Mouse (Mus musculus) intestine, postnatal 0 days (tissue): Measurements from ENCODE around the gene Zdhhc7. TPM values are rescaled to one million over a fixed set of nuclear protein-coding genes. Genes with fewer than 3 reads are reported as not detected.
A peak's percentile ranks its signal among the peaks of the same experiment; 100 is the strongest.

Experiments
- ATAC-seq: fragments of 200-750 bp; cut with Nextera tagmentation; 2 replicates; pipeline ENCODE4 v1.8.0; 2017; ENCODE audit warnings: mild to moderate bottlenecking, moderate TSS enrichment, moderate library complexity
- H3K27ac ChIP-seq: fragments of 300-500 bp; sonication (generic); 2 replicates; pipeline ENCODE4 v1.5.1; 2014; ENCODE audit warnings: mild to moderate bottlenecking, low read depth, low read length, moderate library complexity
- H3K27me3 ChIP-seq: fragments of 300-500 bp; sonication (generic); replicated peaks from 2 replicates; pipeline ENCODE4 v1.6.1; 2014; ENCODE audit warnings: low read length, mixed read lengths; ENCODE audit not compliant: control insufficient read depth, insufficient read depth
- H3K36me3 ChIP-seq: fragments of 300-500 bp; sonication (generic); 2 replicates; pipeline ENCODE4 v1.6.1; 2014; ENCODE audit warnings: mild to moderate bottlenecking, moderate library complexity; ENCODE audit not compliant: control insufficient read depth, insufficient read depth
- H3K4me1 ChIP-seq: fragments of 300-500 bp; sonication (generic); replicated peaks from 2 replicates; pipeline ENCODE4 v1.6.1; 2014; ENCODE audit warnings: antibody characterized with exemption, low read length, mixed read lengths; ENCODE audit not compliant: control insufficient read depth, insufficient read depth
- H3K4me2 ChIP-seq: fragments of 300-500 bp; sonication (generic); replicated peaks from 2 replicates; pipeline ENCODE4 v1.6.1; 2014; ENCODE audit warnings: low read depth, mild to moderate bottlenecking, moderate library complexity
- H3K4me3 ChIP-seq: fragments of 300-500 bp; sonication (generic); 2 replicates; pipeline ENCODE4 v1.5.1; 2014; ENCODE audit warnings: low read depth, low read length
- H3K9ac ChIP-seq: fragments of 300-500 bp; sonication (generic); 2 replicates; pipeline ENCODE4 v1.6.1; 2014; ENCODE audit warnings: mild to moderate bottlenecking, low read depth, low read length
- H3K9me3 ChIP-seq: fragments of 300-500 bp; sonication (generic); 2 replicates; pipeline ENCODE4 v1.6.1; 2016; ENCODE audit warnings: mixed run types; ENCODE audit not compliant: control insufficient read depth
- CTCF ChIP-seq: sonication (generic); IDR thresholded peaks from 2 replicates; pipeline ENCODE4 v1.5.1; 2016; ENCODE audit warnings: low read depth, mild to moderate bottlenecking, control low read depth, antibody characterized with exemption, moderate library complexity
- WGBS: fragments of 180-500 bp; shearing (Covaris S2); extraction: QIAGEN DNeasy Blood & Tissue Kit; methylation state at CpG from one replicate; pipeline ENCODE4 v1.1.7; 2014; 5-methylcytosine and 5-hydroxymethylcytosine counted together
- polyA plus RNA-seq: library from polyadenylated mRNA; unstranded; fragments of >200 nt; fragmentation: Nextera tagmentation; extraction: Ambion mirVana; gene quantifications from 2 replicates; pipeline ENCODE4 v1.2.1, GENCODE M21; 2015

Zdhhc7 gene
- polyA plus RNA-seq, 1 experiment from 2014 or later, result 39.4 TPM

- Histone ChIP-seq H3K9ac (no peak overlapping the region), H3K4me1 (peaks cover 13% of the 10 kb centered on the region; the same call in 1 of the 2 replicates), H3K4me3 (no peak overlapping the region), H3K36me3 (no peaks in the 10 kb centered on the region), H3K4me2 (peak overlapping the region; percentile 21; the same call in 1 of the 2 replicates), H3K27me3 (no peaks in the 10 kb centered on the region), H3K27ac (peak overlapping the region; percentile 68), H3K9me3 (no peaks in the 10 kb centered on the region)
- no peak for TF ChIP-seq CTCF
- 35% methylated on average over 2 of the region's 2 CpGs for WGBS
- ATAC-seq, result peak; percentile 80
Measured at GRCm38 (mm10) chr8:120138958-120139357, 37.7 kb upstream of the Zdhhc7 start.

- no peaks in the 10 kb centered on the region for H3K27me3 ChIP-seq
- 77% methylated on average over 7 of the region's 7 CpGs for WGBS
- H3K36me3 ChIP-seq, result no peaks in the 10 kb centered on the region
- no peaks in the 10 kb centered on the region for H3K9me3 ChIP-seq
- no peak for ATAC-seq
- no peak for TF ChIP-seq CTCF
- H3K4me1 ChIP-seq, result peaks cover 13% of the 10 kb centered on the region; the same call in 1 of the 2 replicates
- H3K27ac ChIP-seq, result no peak overlapping the region
- no peak overlapping the region for H3K9ac ChIP-seq
- H3K4me2 ChIP-seq, result no peak overlapping the region
- no peak overlapping the region for H3K4me3 ChIP-seq
Measured at GRCm38 (mm10) chr8:120136618-120137017, 35.3 kb upstream of the Zdhhc7 start.

GRCm38 (mm10) chr8:120135687-120136086 lies 34.4 kb upstream of the Zdhhc7 start:
- H3K9ac ChIP-seq, result no peak overlapping the region
- H3K27ac ChIP-seq, result no peak overlapping the region
- no peaks in the 10 kb centered on the region for H3K27me3 ChIP-seq
- no peaks in the 10 kb centered on the region for H3K36me3 ChIP-seq
- H3K4me2 ChIP-seq, result no peak overlapping the region
- no peak overlapping the region for H3K4me3 ChIP-seq
- H3K4me1 ChIP-seq, result peaks cover 13% of the 10 kb centered on the region; the same call in 1 of the 2 replicates
- no peak for TF ChIP-seq CTCF
- no peaks in the 10 kb centered on the region for H3K9me3 ChIP-seq
- no peak for ATAC-seq
- WGBS, result 93% methylated on average over 7 of the region's 7 CpGs

- ATAC-seq, result 0 out of 2 replicates have a peak, but pooled peaks have one; percentile 16
- Histone ChIP-seq H3K36me3 (no peaks in the 10 kb centered on the region), H3K4me3 (no peak overlapping the region), H3K4me2 (no peak overlapping the region), H3K27ac (no peak overlapping the region), H3K9ac (no peak overlapping the region), H3K27me3 (no peaks in the 10 kb centered on the region), H3K9me3 (no peaks in the 10 kb centered on the region), H3K4me1 (no peaks in the 10 kb centered on the region)
- TF ChIP-seq CTCF, result no peak
- 79% methylated on average over 7 of the region's 7 CpGs for WGBS
Measured at GRCm38 (mm10) chr8:120133169-120133568, 31.9 kb upstream of the Zdhhc7 start.

GRCm38 (mm10) chr8:120131158-120131557 lies 29.9 kb upstream of the Zdhhc7 start:
- Histone ChIP-seq H3K27me3 (no peaks in the 10 kb centered on the region), H3K27ac (no peak overlapping the region), H3K4me3 (no peak overlapping the region), H3K9ac (no peak overlapping the region), H3K9me3 (no peaks in the 10 kb centered on the region), H3K4me2 (no peak overlapping the region), H3K4me1 (no peaks in the 10 kb centered on the region), H3K36me3 (no peaks in the 10 kb centered on the region)
- no peak for ATAC-seq
- WGBS, result 86% methylated on average over 8 of the region's 8 CpGs
- no peak for TF ChIP-seq CTCF

GRCm38 (mm10) chr8:120129547-120129946 lies 28.3 kb upstream of the Zdhhc7 start:
- no peaks in the 10 kb centered on the region for H3K9me3 ChIP-seq
- H3K27ac ChIP-seq, result no peak overlapping the region
- no peak overlapping the region for H3K9ac ChIP-seq
- no peak overlapping the region for H3K4me2 ChIP-seq
- H3K27me3 ChIP-seq, result no peaks in the 10 kb centered on the region
- WGBS, result 78% methylated on average over 4 of the region's 4 CpGs
- H3K4me3 ChIP-seq, result no peak overlapping the region
- TF ChIP-seq CTCF, result no peak
- H3K36me3 ChIP-seq, result no peaks in the 10 kb centered on the region
- no peaks in the 10 kb centered on the region for H3K4me1 ChIP-seq
- no peak for ATAC-seq
